Mouse (Mus musculus) embryonic facial prominence, embryonic 11.5 days (tissue): ENCODE results near the gene BC029722. TPM values are rescaled to one million over a fixed set of nuclear protein-coding genes. Genes with fewer than 3 reads are reported as not detected.

Experiments
- ATAC-seq: fragments of 200-750 bp; cut with Nextera tagmentation; replicated peaks from 2 replicates; pipeline ENCODE4 v1.8.0; 2017; ENCODE audit warnings: low read depth; ENCODE audit not compliant: insufficient number of reproducible peaks, low FRiP score, low TSS enrichment
- DNase-seq: peaks from one replicate; pipeline ENCODE4 v3.0.0-alpha.2; 2015; ENCODE audit warnings: low spot score
- H3K27ac ChIP-seq: fragments of 300-500 bp; sonication (generic); replicated peaks from 2 replicates; pipeline ENCODE4 v1.5.1; 2014; ENCODE audit warnings: mild to moderate bottlenecking, low read depth, low read length, control low read depth
- H3K27me3 ChIP-seq: fragments of 300-500 bp; sonication (generic); 2 replicates; pipeline ENCODE4 v1.6.1; 2014; ENCODE audit warnings: mild to moderate bottlenecking, low read length, moderate library complexity, mixed read lengths; ENCODE audit not compliant: control insufficient read depth, insufficient read depth
- H3K36me3 ChIP-seq: fragments of 300-500 bp; sonication (generic); replicated peaks from 2 replicates; pipeline ENCODE4 v1.6.1; 2014; ENCODE audit warnings: low read depth, mild to moderate bottlenecking, low read length, moderate library complexity, mixed read lengths; ENCODE audit not compliant: control insufficient read depth, insufficient read depth
- H3K4me1 ChIP-seq: fragments of 300-500 bp; sonication (generic); 2 replicates; pipeline ENCODE4 v1.6.1; 2014; ENCODE audit warnings: low read length, mixed read lengths; ENCODE audit not compliant: control insufficient read depth, insufficient read depth
- H3K4me2 ChIP-seq: fragments of 300-500 bp; sonication (generic); 2 replicates; pipeline ENCODE4 v1.6.1; 2014; ENCODE audit warnings: low read depth, mild to moderate bottlenecking, control low read depth, low read length, moderate library complexity
- H3K4me3 ChIP-seq: fragments of 300-500 bp; sonication (generic); 2 replicates; pipeline ENCODE4 v1.5.1; 2014; ENCODE audit warnings: low read depth, low read length, control low read depth
- H3K9ac ChIP-seq: fragments of 300-500 bp; sonication (generic); replicated peaks from 2 replicates; pipeline ENCODE4 v1.6.1; 2014; ENCODE audit warnings: mild to moderate bottlenecking, control low read depth, low read length
- H3K9me3 ChIP-seq: fragments of 300-500 bp; sonication (generic); replicated peaks from 2 replicates; pipeline ENCODE4 v1.6.1; 2016; ENCODE audit warnings: mild to moderate bottlenecking, low read length, inconsistent platforms, mixed read lengths; ENCODE audit not compliant: control insufficient read depth
- WGBS: fragments of 180-500 bp; shearing (Covaris S2); extraction: QIAGEN DNeasy Blood & Tissue Kit; methylation state at CpG from one replicate; pipeline ENCODE4 v1.1.7; 2014; 5-methylcytosine and 5-hydroxymethylcytosine counted together
- polyA plus RNA-seq: library from polyadenylated mRNA; unstranded; fragments of >200 nt; fragmentation: Nextera tagmentation; extraction: Ambion mirVana; gene quantifications from 2 replicates; pipeline ENCODE4 v1.2.1, GENCODE M21; 2014

The BC029722 gene
- polyA plus RNA-seq, 1 experiment from 2014 or later: 5.7 TPM

DNA sequence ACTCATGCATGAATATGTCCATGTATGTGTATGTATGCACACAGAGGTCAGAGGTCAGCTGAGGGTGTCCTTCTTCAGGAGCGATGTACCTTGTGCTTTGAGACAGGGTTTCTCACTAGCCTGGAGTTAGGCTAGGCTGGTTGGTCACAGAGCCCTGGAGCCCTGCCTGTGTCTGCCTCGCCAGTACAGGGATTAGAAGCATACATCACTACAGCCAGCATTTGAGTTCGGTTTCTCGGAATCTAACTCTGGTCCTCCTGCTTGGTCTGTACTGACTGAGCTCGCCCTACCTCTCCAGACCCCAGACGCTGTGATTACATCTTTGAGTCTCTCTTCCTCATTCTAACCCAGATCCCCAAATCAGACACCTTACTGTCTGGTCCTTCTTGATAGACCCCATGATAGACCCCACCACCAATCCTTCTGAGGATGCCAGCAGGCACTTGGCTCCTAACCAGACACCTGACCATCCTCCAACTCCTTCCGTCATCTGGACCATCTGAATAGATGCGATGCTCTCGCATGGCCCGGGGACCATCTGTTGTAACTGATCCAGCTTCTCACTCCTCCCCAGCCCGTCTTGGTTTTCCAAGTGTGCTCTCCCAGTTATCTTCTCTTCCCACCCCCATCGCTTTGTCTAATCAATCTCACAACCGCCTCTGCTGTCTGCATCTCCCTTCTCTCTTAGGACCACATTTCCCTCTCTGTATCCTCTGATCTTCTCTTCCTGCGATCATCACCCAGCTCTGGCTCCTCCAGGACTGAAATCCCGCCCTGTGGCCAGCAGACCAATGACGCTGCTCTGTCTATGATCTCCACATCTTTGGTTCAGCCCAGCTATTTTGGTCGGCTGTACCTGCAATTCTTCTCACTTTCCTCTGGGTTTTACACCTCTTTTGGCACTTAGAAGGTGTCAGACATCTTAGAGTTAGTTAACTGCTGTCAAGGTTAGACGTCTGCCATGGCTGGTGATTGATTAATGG, 31.0 kb downstream of the BC029722 start:
- H3K4me3 ChIP-seq: no peak overlapping the region
- 79% methylated on average over 18 of the region's 18 CpGs for WGBS
- H3K9me3 ChIP-seq: no peaks in the 10 kb centered on the region
- no peak overlapping the region for H3K4me2 ChIP-seq
- H3K4me1 ChIP-seq: no peaks in the 10 kb centered on the region
- H3K27ac ChIP-seq: no peak overlapping the region
- no peak overlapping the region for H3K9ac ChIP-seq
- H3K36me3 ChIP-seq: no peaks in the 10 kb centered on the region
- DNase-seq (no peak), ATAC-seq (no peak)
- no peaks in the 10 kb centered on the region for H3K27me3 ChIP-seq

DNA sequence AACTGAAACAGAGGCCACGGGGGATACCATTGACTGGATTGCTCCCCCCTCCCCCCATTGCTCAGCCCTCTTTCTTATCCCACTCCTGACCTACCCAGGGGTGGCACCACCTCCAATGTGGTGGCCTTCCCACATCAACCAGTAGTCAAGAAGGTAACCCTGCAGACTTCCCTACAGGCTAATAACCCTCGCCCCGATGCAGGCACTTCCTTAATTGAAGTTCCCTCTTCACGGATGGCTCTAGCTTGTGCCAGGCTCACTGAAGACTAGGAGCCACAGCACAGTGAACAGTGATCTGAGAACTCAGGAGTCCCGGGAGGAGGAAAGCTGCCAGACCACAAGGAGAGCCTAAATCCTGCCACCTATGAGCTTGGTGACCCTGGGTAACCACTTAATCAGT, 32.3 kb downstream of the BC029722 start:
- H3K9ac ChIP-seq: no peak overlapping the region
- H3K36me3 ChIP-seq: no peaks in the 10 kb centered on the region
- H3K4me2 ChIP-seq: no peak overlapping the region
- no peak overlapping the region for H3K27ac ChIP-seq
- no peak for ATAC-seq
- no peak for DNase-seq
- no peaks in the 10 kb centered on the region for H3K4me1 ChIP-seq
- no peaks in the 10 kb centered on the region for H3K27me3 ChIP-seq
- WGBS: 78% methylated on average over 5 of the region's 5 CpGs
- H3K9me3 ChIP-seq: no peaks in the 10 kb centered on the region
- no peak overlapping the region for H3K4me3 ChIP-seq

DNA sequence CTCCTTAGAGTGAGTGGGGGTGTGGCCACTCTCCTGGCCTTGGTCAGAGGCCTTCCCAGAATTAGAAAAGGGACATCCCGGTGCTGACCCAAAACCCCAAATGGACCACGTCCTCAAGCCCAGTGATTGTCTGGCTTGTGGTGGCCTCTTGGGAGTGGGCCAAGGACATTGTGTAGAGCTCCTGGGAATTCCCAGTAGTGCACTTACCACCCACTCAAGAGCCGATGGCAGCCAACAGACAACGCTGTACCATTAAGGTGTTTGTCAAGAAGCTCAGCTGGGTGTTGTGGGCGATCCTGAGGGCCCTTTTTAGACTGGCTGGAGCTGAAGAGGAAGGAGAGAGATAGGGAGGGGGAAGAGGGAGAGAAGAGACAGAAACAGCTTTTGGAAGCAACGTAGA, 34.7 kb downstream of the BC029722 start:
- Histone ChIP-seq H3K27ac (no peak overlapping the region), H3K4me2 (no peak overlapping the region), H3K4me1 (no peaks in the 10 kb centered on the region), H3K9ac (no peak overlapping the region), H3K9me3 (no peaks in the 10 kb centered on the region), H3K4me3 (no peak overlapping the region), H3K27me3 (no peaks in the 10 kb centered on the region), H3K36me3 (no peaks in the 10 kb centered on the region)
- ATAC-seq (no peak), DNase-seq (no peak)
- 76% methylated on average over 6 of the region's 6 CpGs for WGBS

DNA sequence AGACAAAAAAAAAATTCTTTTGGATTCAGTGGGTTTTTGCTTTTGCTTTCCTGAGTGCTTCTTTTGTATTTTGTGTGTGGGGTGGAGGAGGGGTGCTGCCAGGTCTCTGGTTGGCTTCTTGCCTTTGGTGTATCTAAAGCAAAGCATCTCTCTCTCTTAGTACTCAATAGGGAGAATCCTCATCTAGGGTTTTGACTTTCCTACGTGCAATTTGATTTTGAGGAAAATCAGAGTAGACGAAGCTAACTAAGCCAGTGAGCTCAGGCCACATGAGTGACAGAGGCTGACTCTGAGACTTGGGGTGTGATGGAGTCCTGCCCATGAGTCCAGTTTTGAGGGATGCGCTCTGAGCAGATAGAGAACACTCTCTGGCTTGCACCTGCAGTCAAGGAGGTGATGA, 39.7 kb downstream of the BC029722 start:
- Histone ChIP-seq H3K9ac (no peak overlapping the region), H3K9me3 (no peaks in the 10 kb centered on the region), H3K27ac (no peak overlapping the region), H3K4me2 (no peak overlapping the region), H3K36me3 (no peaks in the 10 kb centered on the region), H3K27me3 (peaks cover 9% of the 10 kb centered on the region), H3K4me1 (no peaks in the 10 kb centered on the region), H3K4me3 (no peak overlapping the region)
- DNase-seq: no peak
- no peak for ATAC-seq
- WGBS: 72% methylated on average over 3 of the region's 3 CpGs

DNA sequence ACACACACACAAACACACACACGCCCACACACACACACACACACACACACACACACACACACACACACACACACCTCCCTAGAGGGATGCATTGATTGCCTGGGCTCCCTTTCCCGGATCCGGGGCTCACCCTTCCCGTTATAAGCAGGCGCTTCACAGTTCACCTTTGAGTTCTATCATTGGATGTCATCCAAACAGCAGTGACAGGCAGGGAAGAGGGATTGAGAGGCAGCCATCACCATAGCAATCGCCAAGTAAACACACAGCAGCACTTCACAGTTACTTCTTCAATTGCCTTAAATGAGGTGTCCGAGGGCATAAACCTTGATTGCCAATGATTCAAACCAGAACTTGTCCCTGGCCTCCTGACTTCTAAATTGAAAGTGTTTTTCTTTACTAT, 40.2 kb downstream of the BC029722 start:
- no peak for ATAC-seq

DNA sequence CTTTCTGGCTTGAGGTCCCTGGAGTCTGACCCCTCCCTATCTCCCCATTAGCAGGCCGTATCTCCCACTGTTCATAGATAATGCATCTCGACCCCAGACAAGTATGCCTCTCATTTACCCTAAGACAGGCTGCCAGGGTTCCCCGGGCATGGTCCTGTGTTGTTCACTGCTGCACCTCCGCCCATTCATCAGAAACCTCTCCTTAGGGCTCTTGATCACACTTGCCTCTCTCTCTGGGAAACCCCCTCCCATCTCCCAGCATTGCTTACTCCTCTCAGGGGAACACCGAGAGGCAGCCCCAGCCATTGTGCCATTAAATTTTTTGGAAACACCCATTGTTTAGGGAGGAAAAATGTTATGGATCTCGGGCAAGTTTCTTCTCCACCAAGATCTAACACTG, 41.2 kb downstream of the BC029722 start:
- Histone ChIP-seq H3K9me3 (no peaks in the 10 kb centered on the region), H3K27ac (no peak overlapping the region), H3K27me3 (peaks cover 18% of the 10 kb centered on the region), H3K4me1 (no peaks in the 10 kb centered on the region), H3K4me2 (no peak overlapping the region), H3K9ac (no peak overlapping the region), H3K36me3 (no peaks in the 10 kb centered on the region), H3K4me3 (no peak overlapping the region)
- DNase-seq (no peak), ATAC-seq (no peak)
- 72% methylated on average over 6 of the region's 6 CpGs for WGBS

More for the DNA sequence above, 40.2 kb downstream of the BC029722 start:
- Histone ChIP-seq H3K4me1 (no peaks in the 10 kb centered on the region), H3K27me3 (peaks cover 13% of the 10 kb centered on the region), H3K27ac (no peak overlapping the region), H3K9me3 (no peaks in the 10 kb centered on the region), H3K9ac (no peak overlapping the region), H3K4me3 (no peak overlapping the region), H3K36me3 (no peaks in the 10 kb centered on the region), H3K4me2 (no peak overlapping the region)
- no peak for DNase-seq
- WGBS: 63% methylated on average over 7 of the region's 7 CpGs

DNA sequence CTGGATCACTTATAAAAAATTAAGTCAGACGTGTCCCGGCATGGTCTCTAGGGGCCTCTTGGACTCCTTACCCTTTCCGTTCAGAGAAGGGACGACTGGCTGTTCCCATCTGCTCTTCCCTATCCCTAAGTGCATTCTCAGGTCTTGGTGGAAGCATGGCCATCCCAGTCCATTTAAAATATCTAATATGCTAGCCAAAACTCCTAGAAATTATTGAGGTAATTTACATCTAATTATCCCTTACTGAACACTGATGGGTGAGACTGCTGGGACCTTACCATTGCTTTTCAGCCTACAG, 41.6 kb downstream of the BC029722 start:
- H3K9ac ChIP-seq: no peak overlapping the region
- no peak overlapping the region for H3K4me2 ChIP-seq
- no peak overlapping the region for H3K4me3 ChIP-seq
- peaks cover 18% of the 10 kb centered on the region for H3K27me3 ChIP-seq
- WGBS: 78% methylated on average over 4 of the region's 4 CpGs
- no peaks in the 10 kb centered on the region for H3K9me3 ChIP-seq
- ATAC-seq (no peak), DNase-seq (no peak)
- no peaks in the 10 kb centered on the region for H3K4me1 ChIP-seq
- H3K27ac ChIP-seq: no peak overlapping the region
- no peaks in the 10 kb centered on the region for H3K36me3 ChIP-seq

DNA sequence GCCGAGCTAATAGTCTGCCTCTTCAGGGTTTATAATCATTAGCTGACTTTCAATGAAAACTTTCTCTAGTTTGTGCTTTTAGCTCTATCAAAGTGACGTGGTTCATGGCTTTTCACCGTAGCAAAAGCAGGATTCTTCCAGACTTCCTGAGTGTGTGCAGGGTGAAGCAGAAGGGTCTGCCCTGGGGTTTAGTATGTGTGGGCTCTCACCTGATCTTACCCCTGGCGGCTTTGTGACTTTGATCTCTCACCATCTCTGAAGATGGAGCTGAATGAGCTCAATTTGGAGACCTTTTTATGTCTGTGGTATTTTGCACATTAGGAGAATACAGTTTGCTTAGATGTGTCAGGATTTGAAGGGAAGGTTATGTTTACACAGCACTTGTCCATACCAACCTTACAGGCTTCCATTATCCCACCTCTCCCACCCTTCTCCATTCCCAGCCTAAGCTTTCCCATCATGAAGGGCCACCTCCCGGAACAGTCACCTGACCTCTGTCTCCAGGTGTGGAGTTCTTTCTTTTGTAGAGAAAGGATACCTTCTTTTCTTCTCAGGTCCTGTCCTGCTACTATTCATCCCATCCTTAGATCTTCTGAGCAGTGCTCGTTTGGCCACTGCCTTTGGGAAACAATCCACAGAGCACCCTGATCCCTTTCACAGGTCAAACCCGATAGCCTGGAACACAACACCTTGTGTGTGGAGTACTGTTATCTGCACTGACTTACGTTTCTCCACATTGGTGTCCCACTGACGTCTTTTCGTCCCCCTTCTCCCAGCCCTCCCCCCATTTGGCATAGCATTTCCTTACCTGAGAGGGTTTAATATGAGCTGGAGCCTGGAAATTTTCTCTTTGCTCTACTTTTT, 42.2 kb downstream of the BC029722 start:
- WGBS: 67% methylated on average over 10 of the region's 10 CpGs
- no peaks in the 10 kb centered on the region for H3K4me1 ChIP-seq
- H3K4me3 ChIP-seq: no peak overlapping the region
- H3K36me3 ChIP-seq: no peaks in the 10 kb centered on the region
- ATAC-seq (no peak), DNase-seq (no peak)
- H3K4me2 ChIP-seq: no peak overlapping the region
- peaks cover 18% of the 10 kb centered on the region for H3K27me3 ChIP-seq
- no peak overlapping the region for H3K9ac ChIP-seq
- H3K9me3 ChIP-seq: no peaks in the 10 kb centered on the region
- H3K27ac ChIP-seq: no peak overlapping the region
